Mouse (Mus musculus) neural tube, embryonic 11.5 days (tissue): ENCODE results near the gene Ntn1. TPM values are rescaled to one million over a fixed set of nuclear protein-coding genes. Genes with fewer than 3 reads are reported as not detected.

ENCODE experiments used
- ATAC-seq: fragments of 200-750 bp; cut with Nextera tagmentation; 2 replicates; pipeline ENCODE4 v1.8.0; 2017; ENCODE audit warnings: moderate number of reproducible peaks, mild to moderate bottlenecking, moderate TSS enrichment, moderate library complexity; ENCODE audit not compliant: insufficient read depth, low FRiP score, low TSS enrichment
- DNase-seq: peaks from one replicate; pipeline ENCODE4 v3.0.0-alpha.2; 2015; ENCODE audit warnings: low spot score
- H3K27ac ChIP-seq: fragments of 300-500 bp; sonication (generic); 2 replicates; pipeline ENCODE4 v1.5.1; 2014; ENCODE audit warnings: low read depth, mild to moderate bottlenecking, low read length
- H3K27me3 ChIP-seq: fragments of 300-500 bp; sonication (generic); 2 replicates; pipeline ENCODE4 v1.6.1; 2014; ENCODE audit warnings: mild to moderate bottlenecking, low read length, mixed read lengths; ENCODE audit not compliant: control insufficient read depth, insufficient read depth
- H3K36me3 ChIP-seq: fragments of 300-500 bp; sonication (generic); 2 replicates; pipeline ENCODE4 v1.6.1; 2014; ENCODE audit warnings: mild to moderate bottlenecking, low read length, moderate library complexity, mixed read lengths; ENCODE audit not compliant: control insufficient read depth, insufficient read depth
- H3K4me1 ChIP-seq: fragments of 300-500 bp; sonication (generic); 2 replicates; pipeline ENCODE4 v1.6.1; 2014; ENCODE audit warnings: low read length, mixed read lengths; ENCODE audit not compliant: control insufficient read depth, insufficient read depth
- H3K4me2 ChIP-seq: fragments of 300-500 bp; sonication (generic); 2 replicates; pipeline ENCODE4 v1.6.1; 2014; ENCODE audit warnings: low read depth, mild to moderate bottlenecking, moderate library complexity
- H3K4me3 ChIP-seq: fragments of 300-500 bp; sonication (generic); 2 replicates; pipeline ENCODE4 v1.5.1; 2014; ENCODE audit warnings: low read depth, low read length
- H3K9ac ChIP-seq: fragments of 300-500 bp; sonication (generic); 2 replicates; pipeline ENCODE4 v1.6.1; 2014; ENCODE audit warnings: mild to moderate bottlenecking, low read length
- H3K9me3 ChIP-seq: fragments of 300-500 bp; sonication (generic); 2 replicates; pipeline ENCODE4 v1.6.1; 2016; ENCODE audit warnings: low read length; ENCODE audit not compliant: control insufficient read depth
- WGBS: fragments of 180-500 bp; shearing (Covaris S2); extraction: QIAGEN DNeasy Blood & Tissue Kit; methylation state at CpG from one replicate; pipeline ENCODE4 v1.1.7; 2014; 5-methylcytosine and 5-hydroxymethylcytosine counted together
- polyA plus RNA-seq: library from polyadenylated mRNA; unstranded; fragments of >200 nt; fragmentation: Nextera tagmentation; extraction: Ambion mirVana; gene quantifications from 2 replicates; pipeline ENCODE4 v1.2.1, GENCODE M21; 2014

The Ntn1 gene
- polyA plus RNA-seq, 1 experiment from 2014 or later: 10.0 TPM

DNA sequence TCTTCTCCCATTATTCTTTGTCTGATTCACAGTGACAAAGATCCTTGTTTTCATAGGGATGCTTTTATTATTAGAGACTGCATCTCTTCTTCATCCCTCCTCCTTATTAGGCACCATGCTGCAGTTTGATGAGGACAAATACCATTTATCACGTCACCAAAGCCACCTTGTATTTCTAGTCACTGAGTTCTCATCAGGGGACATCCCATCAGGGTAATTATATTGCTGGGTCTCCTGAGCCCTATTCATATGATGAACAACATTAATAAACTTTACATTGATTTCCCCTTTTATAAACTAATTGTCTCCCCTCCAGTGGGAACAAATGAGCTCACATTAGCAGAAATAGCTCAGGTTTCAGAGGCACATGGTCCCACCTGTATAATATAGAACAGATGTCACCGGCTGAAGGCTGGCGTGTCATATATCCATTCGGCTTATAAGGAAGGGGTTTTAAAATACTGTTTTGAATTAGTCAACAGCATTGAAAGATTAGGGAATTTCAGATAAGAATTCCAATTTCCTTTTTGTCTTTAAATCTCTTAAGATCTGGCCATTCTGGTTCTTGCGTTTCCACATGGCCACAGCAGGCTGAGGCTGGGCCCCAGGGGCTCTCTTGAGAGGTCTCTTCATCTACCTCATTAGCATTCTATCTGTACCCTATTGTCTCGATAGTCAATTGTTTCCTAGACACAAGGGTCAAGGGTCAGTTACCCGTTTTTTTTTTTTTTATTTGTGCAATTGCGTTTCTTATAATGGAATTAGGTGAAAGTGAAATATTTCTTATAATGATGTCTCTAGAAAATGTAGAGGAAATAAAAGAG, 25.1 kb upstream of the Ntn1 start:
- peak; percentile 38 for DNase-seq
- Histone ChIP-seq H3K27ac (no peak overlapping the region), H3K9me3 (no peaks in the 10 kb centered on the region), H3K4me1 (0 out of 2 replicates have a peak, but pooled peaks cover 5% of the 10 kb centered on the region), H3K4me3 (no peak overlapping the region), H3K9ac (no peak overlapping the region), H3K36me3 (no peaks in the 10 kb centered on the region), H3K4me2 (no peak overlapping the region), H3K27me3 (no peaks in the 10 kb centered on the region)
- no peak; the same call in 1 of the 2 replicates for ATAC-seq
- 40% methylated on average over 8 of the region's 8 CpGs for WGBS

GRCm38 (mm10) chr11:68417831-68418230, 17.2 kb upstream of the Ntn1 start:
- WGBS: 49% methylated on average over 9 of the region's 9 CpGs

GRCm38 (mm10) chr11:68417001-68417400, 16.4 kb upstream of the Ntn1 start:
- ATAC-seq: no peak
- Histone ChIP-seq H3K9ac (no peak overlapping the region), H3K27me3 (no peaks in the 10 kb centered on the region), H3K36me3 (no peaks in the 10 kb centered on the region), H3K4me3 (no peak overlapping the region), H3K9me3 (no peaks in the 10 kb centered on the region), H3K4me2 (no peak overlapping the region), H3K27ac (no peak overlapping the region), H3K4me1 (no peaks in the 10 kb centered on the region)
- 69% methylated on average over 3 of the region's 3 CpGs for WGBS
- DNase-seq: no peak

More at GRCm38 (mm10) chr11:68417831-68418230, 17.2 kb upstream of the Ntn1 start:
- ATAC-seq: no peak
- no peak overlapping the region for H3K4me2 ChIP-seq
- no peaks in the 10 kb centered on the region for H3K27me3 ChIP-seq
- no peaks in the 10 kb centered on the region for H3K36me3 ChIP-seq
- no peaks in the 10 kb centered on the region for H3K9me3 ChIP-seq
- H3K9ac ChIP-seq: no peak overlapping the region
- H3K4me3 ChIP-seq: no peak overlapping the region
- peak; percentile 56 for DNase-seq
- no peaks in the 10 kb centered on the region for H3K4me1 ChIP-seq
- no peak overlapping the region for H3K27ac ChIP-seq

DNA sequence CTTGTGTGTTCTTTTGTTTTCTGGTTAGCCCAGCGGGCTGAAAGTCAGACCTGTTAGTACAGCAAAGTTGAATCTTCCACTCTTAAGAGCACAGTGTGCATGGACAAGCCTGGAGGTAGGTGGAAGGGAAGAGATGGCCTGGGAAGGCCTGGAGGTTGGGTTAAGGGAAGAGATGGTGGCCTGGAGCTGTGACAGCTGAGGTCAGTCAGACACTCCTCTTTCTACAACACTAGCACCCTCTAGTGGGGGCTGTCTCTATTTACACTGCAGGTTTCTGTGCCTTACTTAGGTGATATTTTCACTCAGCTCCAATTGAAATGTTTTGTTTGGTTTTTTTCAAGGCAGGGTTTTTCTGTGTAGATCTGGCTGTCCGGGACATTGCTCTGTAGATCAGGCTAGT, 7.5 kb upstream of the Ntn1 start:
- Histone ChIP-seq H3K27ac (no peak overlapping the region), H3K27me3 (no peaks in the 10 kb centered on the region), H3K4me3 (no peak overlapping the region), H3K36me3 (no peaks in the 10 kb centered on the region), H3K4me1 (no peaks in the 10 kb centered on the region), H3K4me2 (no peak overlapping the region), H3K9me3 (no peaks in the 10 kb centered on the region), H3K9ac (no peak overlapping the region)
- WGBS: 64% methylated on average over 2 of the region's 2 CpGs
- ATAC-seq (no peak), DNase-seq (peak; percentile 69)

- 57% methylated on average over 11 of the region's 11 CpGs for WGBS
- ATAC-seq (no peak), DNase-seq (no peak)
- Histone ChIP-seq H3K27me3 (no peaks in the 10 kb centered on the region), H3K4me3 (no peak overlapping the region), H3K4me1 (no peaks in the 10 kb centered on the region), H3K9me3 (no peaks in the 10 kb centered on the region), H3K27ac (no peak overlapping the region), H3K9ac (no peak overlapping the region), H3K4me2 (no peak overlapping the region), H3K36me3 (no peaks in the 10 kb centered on the region)
Measured at GRCm38 (mm10) chr11:68407266-68407926, 6.8 kb upstream of the Ntn1 start.

GRCm38 (mm10) chr11:68405576-68405975, 5.0 kb upstream of the Ntn1 start:
- 90% methylated on average over 8 of the region's 8 CpGs for WGBS
- Histone ChIP-seq H3K36me3 (no peaks in the 10 kb centered on the region), H3K4me2 (no peak overlapping the region), H3K27me3 (peaks cover 8% of the 10 kb centered on the region), H3K4me1 (peaks cover 5% of the 10 kb centered on the region), H3K27ac (no peak overlapping the region), H3K4me3 (no peak overlapping the region), H3K9me3 (no peaks in the 10 kb centered on the region), H3K9ac (no peak overlapping the region)
- DNase-seq (no peak), ATAC-seq (no peak)

GRCm38 (mm10) chr11:68404185-68404584, 3.6 kb upstream of the Ntn1 start:
- WGBS: 59% methylated on average over 4 of the region's 4 CpGs
- no peak overlapping the region for H3K27ac ChIP-seq
- DNase-seq (no peak), ATAC-seq (no peak)
- no peak overlapping the region for H3K4me2 ChIP-seq
- no peaks in the 10 kb centered on the region for H3K36me3 ChIP-seq
- peaks cover 21% of the 10 kb centered on the region for H3K27me3 ChIP-seq
- H3K9ac ChIP-seq: no peak overlapping the region
- H3K9me3 ChIP-seq: no peaks in the 10 kb centered on the region
- no peak overlapping the region for H3K4me3 ChIP-seq
- H3K4me1 ChIP-seq: peaks cover 14% of the 10 kb centered on the region

DNA sequence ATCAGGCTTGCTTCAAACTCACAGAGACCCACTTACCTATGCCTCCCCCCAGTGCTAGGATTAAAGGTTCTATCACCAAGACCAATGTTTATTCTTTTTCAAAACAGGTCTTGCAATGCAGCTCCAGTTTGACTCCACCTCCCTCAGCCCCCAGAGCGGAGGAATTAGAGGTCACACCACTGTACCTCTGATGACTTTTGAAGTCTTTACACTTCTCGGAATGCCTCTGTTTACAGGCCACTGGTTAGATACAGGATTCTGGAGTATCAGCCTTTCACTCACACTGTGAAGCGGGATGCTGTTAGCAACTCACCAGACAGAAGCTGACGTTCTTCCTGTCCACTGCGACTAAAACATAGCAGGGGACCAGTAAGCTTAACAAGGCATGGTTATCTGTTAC, 805 bp upstream of the Ntn1 start:
- H3K9ac ChIP-seq: no peak overlapping the region
- H3K9me3 ChIP-seq: no peaks in the 10 kb centered on the region
- no peaks in the 10 kb centered on the region for H3K36me3 ChIP-seq
- WGBS: 26% methylated on average over 5 of the region's 5 CpGs
- no peak overlapping the region for H3K4me3 ChIP-seq
- no peak overlapping the region for H3K27ac ChIP-seq
- H3K4me1 ChIP-seq: peaks cover 19% of the 10 kb centered on the region
- no peak overlapping the region; the same call in 1 of the 2 replicates for H3K4me2 ChIP-seq
- H3K27me3 ChIP-seq: peaks cover 42% of the 10 kb centered on the region
- ATAC-seq: no peak
- DNase-seq: no peak
